Mouse (Mus musculus): ENCODE measurements around the gene Adtrp. TPM values are rescaled to one million over a fixed set of nuclear protein-coding genes. Genes with fewer than 3 reads are reported as not detected.

The Adtrp gene
- polyA plus RNA-seq, 1 experiment, result not detected

DNA sequence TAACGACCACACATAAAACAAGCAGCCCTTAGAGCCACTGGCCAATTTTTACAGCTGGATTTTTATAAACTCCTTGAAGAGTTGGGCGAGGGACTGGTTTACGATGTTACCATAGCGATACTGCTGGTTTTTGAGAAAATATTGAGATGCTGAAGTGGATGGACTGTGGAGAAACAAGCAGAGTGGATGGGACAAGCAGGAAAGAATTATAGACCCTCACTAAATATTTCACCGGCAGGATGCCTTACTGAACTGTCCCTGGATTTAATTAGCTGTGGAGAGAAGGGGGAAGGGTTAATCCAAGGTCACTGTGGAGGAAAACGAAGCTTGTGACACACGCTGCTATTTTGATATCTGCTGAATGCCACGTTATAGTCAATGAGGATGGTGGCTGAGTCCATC lies 24.7 kb upstream of the Adtrp start:
- Histone ChIP-seq H3K4me3 (no peak overlapping the region), H3K79me2 (ENCODE audit: control insufficient read depth, insufficient read depth) (no peaks in the 10 kb centered on the region), H3K36me3 (ENCODE audit: control insufficient read depth, insufficient read depth) (no peaks in the 10 kb centered on the region), H3ac (ENCODE audit: control insufficient read depth, insufficient read length) (no peak overlapping the region), H3K4me2 (ENCODE audit: low read depth) (no peak overlapping the region), H3K27me3 (ENCODE audit: control insufficient read depth, insufficient read depth, insufficient read length) (peaks cover 4% of the 10 kb centered on the region)
- TF ChIP-seq E2F4 (IDR thresholded peaks at IDR 0.05; ENCODE audit: insufficient read depth) (no peak), USF1 (IDR thresholded peaks at IDR 0.05; ENCODE audit: low read depth) (no peak), MYOG (IDR thresholded peaks at IDR 0.05; ENCODE audit: control insufficient read depth in 1 of 3, insufficient read depth in 1 of 3, insufficient read length in 2 of 3, low read depth in 2 of 3) (no peak), MYOD1 (IDR thresholded peaks at IDR 0.05; ENCODE audit: control insufficient read depth in 1 of 3, insufficient read length in 2 of 3, low read depth in 2 of 3) (no peak), REST (IDR thresholded peaks at IDR 0.05; ENCODE audit: insufficient read depth, insufficient read length) (no peak), CEBPB (IDR thresholded peaks at IDR 0.05; ENCODE audit: insufficient read depth, poor library complexity, severe bottlenecking) (no peak), POLR2A (IDR thresholded peaks at IDR 0.05; ENCODE audit: insufficient read length, low read depth) (no peak), TCF12 (IDR thresholded peaks at IDR 0.05; ENCODE audit: insufficient read depth, poor library complexity, severe bottlenecking) (no peak), MAX (IDR thresholded peaks at IDR 0.05; ENCODE audit: low read depth) (no peak), POLR2AphosphoS2 (IDR thresholded peaks at IDR 0.05; ENCODE audit: insufficient read length, low read depth) (no peak), TCF3 (IDR thresholded peaks at IDR 0.05; ENCODE audit: insufficient read length, low read depth) (no peak), SRF (IDR thresholded peaks at IDR 0.05; ENCODE audit: control insufficient read depth, insufficient read length, low read depth) (no peak)

DNA sequence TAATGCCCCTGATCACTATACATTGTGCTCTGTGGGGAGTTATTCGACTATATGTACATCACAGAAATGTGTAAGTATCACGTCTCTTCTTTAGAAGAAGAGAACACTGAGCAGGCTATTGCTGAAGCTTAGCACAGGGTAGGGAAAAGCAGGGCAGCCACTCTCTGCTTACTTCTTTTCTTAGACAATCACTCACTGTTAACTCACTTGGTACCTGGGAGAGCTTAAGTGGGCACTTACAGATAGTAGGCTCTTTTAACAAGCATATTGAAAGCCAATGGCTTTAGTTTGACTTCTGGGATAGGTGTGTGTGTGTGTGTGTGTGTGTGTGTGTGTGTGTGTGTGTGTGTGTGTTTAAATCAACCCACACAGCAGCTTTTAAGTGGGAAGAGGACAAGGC lies 20.0 kb upstream of the Adtrp start:
- Histone ChIP-seq H3K27me3 (ENCODE audit: control insufficient read depth, insufficient read depth, insufficient read length) (peaks cover 4% of the 10 kb centered on the region), H3K79me2 (ENCODE audit: control insufficient read depth, insufficient read depth) (no peaks in the 10 kb centered on the region), H3ac (ENCODE audit: control insufficient read depth, insufficient read length) (no peak overlapping the region), H3K4me2 (ENCODE audit: low read depth) (no peak overlapping the region), H3K4me3 (no peak overlapping the region), H3K36me3 (ENCODE audit: control insufficient read depth, insufficient read depth) (no peaks in the 10 kb centered on the region)
- no peak for TF ChIP-seq POLR2AphosphoS2 (IDR thresholded peaks at IDR 0.05; ENCODE audit: insufficient read length, low read depth)
- no peak for TF ChIP-seq E2F4 (IDR thresholded peaks at IDR 0.05; ENCODE audit: insufficient read depth)
- TF ChIP-seq TCF3 (IDR thresholded peaks at IDR 0.05; ENCODE audit: insufficient read length, low read depth), result no peak
- no peak for TF ChIP-seq USF1 (IDR thresholded peaks at IDR 0.05; ENCODE audit: low read depth)
- TF ChIP-seq MYOG (IDR thresholded peaks at IDR 0.05; ENCODE audit: control insufficient read depth in 1 of 3, insufficient read depth in 1 of 3, insufficient read length in 2 of 3, low read depth in 2 of 3), result no peak
- no peak for TF ChIP-seq TCF12 (IDR thresholded peaks at IDR 0.05; ENCODE audit: insufficient read depth, poor library complexity, severe bottlenecking)
- TF ChIP-seq POLR2A (IDR thresholded peaks at IDR 0.05; ENCODE audit: insufficient read length, low read depth), result no peak
- TF ChIP-seq CEBPB (IDR thresholded peaks at IDR 0.05; ENCODE audit: insufficient read depth, poor library complexity, severe bottlenecking), result no peak
- no peak for TF ChIP-seq SRF (IDR thresholded peaks at IDR 0.05; ENCODE audit: control insufficient read depth, insufficient read length, low read depth)
- TF ChIP-seq MYOD1 (IDR thresholded peaks at IDR 0.05; ENCODE audit: control insufficient read depth in 1 of 3, insufficient read length in 2 of 3, low read depth in 2 of 3), result no peak
- no peak for TF ChIP-seq REST (IDR thresholded peaks at IDR 0.05; ENCODE audit: insufficient read depth, insufficient read length)
- TF ChIP-seq MAX (IDR thresholded peaks at IDR 0.05; ENCODE audit: low read depth), result no peak

DNA sequence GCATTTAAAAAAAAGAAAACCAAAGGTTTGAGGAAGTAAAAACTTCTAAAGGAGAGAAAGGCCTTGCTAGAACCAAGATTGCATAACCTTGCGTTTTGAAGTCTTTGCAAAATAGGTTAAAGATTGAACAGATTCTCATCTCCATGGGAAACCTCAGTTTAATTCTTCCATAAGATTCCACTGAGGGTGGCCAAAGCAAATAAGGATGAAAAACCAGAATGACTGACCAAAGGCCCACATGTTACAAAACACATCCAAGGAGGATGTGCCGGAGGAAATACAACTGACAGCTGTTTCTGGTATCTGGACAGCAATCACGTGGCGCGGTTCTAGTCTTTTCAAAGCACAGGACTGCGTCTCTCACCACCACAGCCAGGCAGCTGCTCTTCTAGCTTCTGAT lies 18.1 kb upstream of the Adtrp start:
- H3ac ChIP-seq (ENCODE audit: control insufficient read depth, insufficient read length), result no peak overlapping the region
- no peak overlapping the region for H3K4me3 ChIP-seq
- no peak overlapping the region for H3K4me2 ChIP-seq (ENCODE audit: low read depth)
- peaks cover 4% of the 10 kb centered on the region for H3K27me3 ChIP-seq (ENCODE audit: control insufficient read depth, insufficient read depth, insufficient read length)
- TF ChIP-seq USF1 (IDR thresholded peaks at IDR 0.05; ENCODE audit: low read depth) (peak; percentile 31), MYOG (IDR thresholded peaks at IDR 0.05; ENCODE audit: control insufficient read depth in 1 of 3, insufficient read depth in 1 of 3, insufficient read length in 2 of 3, low read depth in 2 of 3) (peak in 1 of 3 experiments; percentile 37), MYOD1 (IDR thresholded peaks at IDR 0.05; ENCODE audit: control insufficient read depth in 1 of 3, insufficient read length in 2 of 3, low read depth in 2 of 3) (peak in 1 of 3 experiments; percentile 63), POLR2A (IDR thresholded peaks at IDR 0.05; ENCODE audit: insufficient read length, low read depth) (no peak), CEBPB (IDR thresholded peaks at IDR 0.05; ENCODE audit: insufficient read depth, poor library complexity, severe bottlenecking) (no peak)
- H3K36me3 ChIP-seq (ENCODE audit: control insufficient read depth, insufficient read depth), result no peaks in the 10 kb centered on the region
- no peaks in the 10 kb centered on the region for H3K79me2 ChIP-seq (ENCODE audit: control insufficient read depth, insufficient read depth)

DNA sequence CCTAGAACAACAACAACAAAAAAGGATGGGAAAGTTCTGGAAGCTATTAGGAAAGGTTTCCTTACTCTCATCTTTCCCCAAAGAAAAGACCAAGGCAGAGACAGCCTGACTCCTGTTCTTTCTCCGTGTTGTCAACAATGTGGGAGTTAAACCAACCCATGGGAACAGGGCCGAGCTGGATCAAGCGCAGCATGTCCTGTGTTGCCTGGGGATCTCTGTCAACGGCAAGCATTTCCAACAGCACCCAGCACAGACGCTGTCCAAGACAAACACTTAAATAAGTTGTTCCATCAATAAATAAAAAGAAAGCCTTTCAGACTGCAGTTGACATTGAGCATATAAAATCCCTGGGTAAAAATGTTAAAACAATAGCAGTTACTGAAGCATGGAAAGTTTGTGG lies 17.6 kb upstream of the Adtrp start:
- H3K36me3 ChIP-seq (ENCODE audit: control insufficient read depth, insufficient read depth), result no peaks in the 10 kb centered on the region
- H3K4me3 ChIP-seq, result no peak overlapping the region
- TF ChIP-seq TCF12 (IDR thresholded peaks at IDR 0.05; ENCODE audit: insufficient read depth, poor library complexity, severe bottlenecking), result no peak
- TF ChIP-seq USF1 (IDR thresholded peaks at IDR 0.05; ENCODE audit: low read depth), result no peak
- TF ChIP-seq SRF (IDR thresholded peaks at IDR 0.05; ENCODE audit: control insufficient read depth, insufficient read length, low read depth), result no peak
- no peak for TF ChIP-seq MYOG (IDR thresholded peaks at IDR 0.05; ENCODE audit: control insufficient read depth in 1 of 3, insufficient read depth in 1 of 3, insufficient read length in 2 of 3, low read depth in 2 of 3)
- no peak for TF ChIP-seq POLR2A (IDR thresholded peaks at IDR 0.05; ENCODE audit: insufficient read length, low read depth)
- TF ChIP-seq REST (IDR thresholded peaks at IDR 0.05; ENCODE audit: insufficient read depth, insufficient read length), result no peak
- TF ChIP-seq TCF3 (IDR thresholded peaks at IDR 0.05; ENCODE audit: insufficient read length, low read depth), result no peak
- TF ChIP-seq E2F4 (IDR thresholded peaks at IDR 0.05; ENCODE audit: insufficient read depth), result no peak
- TF ChIP-seq MAX (IDR thresholded peaks at IDR 0.05; ENCODE audit: low read depth), result no peak
- no peak for TF ChIP-seq CEBPB (IDR thresholded peaks at IDR 0.05; ENCODE audit: insufficient read depth, poor library complexity, severe bottlenecking)
- H3ac ChIP-seq (ENCODE audit: control insufficient read depth, insufficient read length), result no peak overlapping the region
- H3K4me2 ChIP-seq (ENCODE audit: low read depth), result no peak overlapping the region
- H3K27me3 ChIP-seq (ENCODE audit: control insufficient read depth, insufficient read depth, insufficient read length), result peaks cover 4% of the 10 kb centered on the region
- no peaks in the 10 kb centered on the region for H3K79me2 ChIP-seq (ENCODE audit: control insufficient read depth, insufficient read depth)
